Mouse (Mus musculus) kidney, adult 2 months (tissue): ENCODE measurements around the gene Rell1. TPM values are rescaled to one million over a fixed set of nuclear protein-coding genes. Genes with fewer than 3 reads are reported as not detected.
A peak's percentile ranks its signal among the peaks of the same experiment; 100 is the strongest.
"Not testable (repeated sequence)": the region's sequence is repeated elsewhere in the genome, so short reads cannot be mapped to it uniquely, and the experiment has no call there.

Experiments
- DNase-seq: peaks from one replicate; pipeline ENCODE4 v3.0.0; 2021
- H3K27ac ChIP-seq: fragments of 200-500 bp; 2 replicates; pipeline ENCODE4 v1.5.1; 2012; ENCODE audit warnings: low read depth, low read length, control low read depth, inconsistent platforms; ENCODE audit not compliant: insufficient read depth
- H3K27me3 ChIP-seq: fragments of 200-500 bp; replicated peaks from 2 replicates; pipeline ENCODE4 v1.6.1; 2012; ENCODE audit warnings: mild to moderate bottlenecking, moderate library complexity, low read length, inconsistent platforms; ENCODE audit not compliant: control insufficient read depth, insufficient read depth
- H3K36me3 ChIP-seq: fragments of 200-500 bp; 2 replicates; pipeline ENCODE4 v1.6.1; 2012; ENCODE audit warnings: mild to moderate bottlenecking, moderate library complexity, low read length, inconsistent platforms; ENCODE audit not compliant: control insufficient read depth, insufficient read depth
- H3K4me1 ChIP-seq: fragments of 200-500 bp; 2 replicates; pipeline ENCODE4 v1.6.1; 2011; ENCODE audit warnings: low read length; ENCODE audit not compliant: control insufficient read depth, insufficient read depth
- H3K4me3 ChIP-seq: fragments of 200-500 bp; 2 replicates; pipeline ENCODE4 v1.5.1; 2011; ENCODE audit warnings: mild to moderate bottlenecking, low read depth, low read length, control low read depth; ENCODE audit not compliant: insufficient read depth
- CTCF ChIP-seq: fragments of 200-500 bp; conservative IDR thresholded peaks from 2 replicates; pipeline ENCODE4 v1.5.1; 2011; ENCODE audit warnings: low read depth, mild to moderate bottlenecking, control low read depth, low read length, moderate library complexity, mixed read lengths; ENCODE audit not compliant: insufficient read depth, insufficient read length
- POLR2A ChIP-seq: fragments of 200-500 bp; IDR thresholded peaks from one replicate; pipeline ENCODE4 v1.6.1; 2011; ENCODE audit warnings: low read depth, low read length, control low read depth
- WGBS: fragments of 180-500 bp; shearing (Covaris S2); methylation state at CpG from one replicate; pipeline ENCODE4 v1.1.7; 2018; 5-methylcytosine and 5-hydroxymethylcytosine counted together
- polyA plus RNA-seq: library from polyadenylated mRNA; depleted of rRNA; stranded (reverse); fragments of >200 nt; gene quantifications from 2 replicates; pipeline ENCODE4 v1.2.3, GENCODE M21; 2012

Rell1 gene
- polyA plus RNA-seq, 1 experiment: 6.8 TPM

DNA sequence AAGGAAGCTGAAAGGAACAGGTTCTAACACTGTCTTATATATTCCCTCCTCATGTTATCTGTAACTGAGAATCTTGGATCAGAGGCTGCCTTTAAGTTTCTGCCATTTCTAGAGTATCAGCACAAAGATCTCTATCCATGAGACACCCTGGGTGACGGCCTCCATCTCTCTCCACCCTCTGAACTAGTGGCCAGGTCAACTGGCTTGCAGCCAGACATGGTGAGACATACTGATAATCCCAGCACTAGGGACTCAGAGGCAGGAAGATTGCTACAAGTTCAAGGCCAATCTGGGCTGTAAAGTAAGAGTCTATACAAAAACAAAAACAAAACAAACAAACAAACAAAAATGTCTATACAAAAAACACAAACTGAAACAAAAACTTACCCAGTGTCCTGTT lies 53.8 kb downstream of the Rell1 start:
- H3K36me3 ChIP-seq: no peaks in the 10 kb centered on the region
- no peaks in the 10 kb centered on the region for H3K27me3 ChIP-seq
- WGBS: 43% methylated on average over 1 of the region's 1 CpGs
- no peak for TF ChIP-seq CTCF
- H3K27ac ChIP-seq: no peak overlapping the region
- H3K4me1 ChIP-seq: 0 out of 2 replicates have a peak, but pooled peaks cover 2% of the 10 kb centered on the region
- DNase-seq: no peak
- no peak overlapping the region for H3K4me3 ChIP-seq

DNA sequence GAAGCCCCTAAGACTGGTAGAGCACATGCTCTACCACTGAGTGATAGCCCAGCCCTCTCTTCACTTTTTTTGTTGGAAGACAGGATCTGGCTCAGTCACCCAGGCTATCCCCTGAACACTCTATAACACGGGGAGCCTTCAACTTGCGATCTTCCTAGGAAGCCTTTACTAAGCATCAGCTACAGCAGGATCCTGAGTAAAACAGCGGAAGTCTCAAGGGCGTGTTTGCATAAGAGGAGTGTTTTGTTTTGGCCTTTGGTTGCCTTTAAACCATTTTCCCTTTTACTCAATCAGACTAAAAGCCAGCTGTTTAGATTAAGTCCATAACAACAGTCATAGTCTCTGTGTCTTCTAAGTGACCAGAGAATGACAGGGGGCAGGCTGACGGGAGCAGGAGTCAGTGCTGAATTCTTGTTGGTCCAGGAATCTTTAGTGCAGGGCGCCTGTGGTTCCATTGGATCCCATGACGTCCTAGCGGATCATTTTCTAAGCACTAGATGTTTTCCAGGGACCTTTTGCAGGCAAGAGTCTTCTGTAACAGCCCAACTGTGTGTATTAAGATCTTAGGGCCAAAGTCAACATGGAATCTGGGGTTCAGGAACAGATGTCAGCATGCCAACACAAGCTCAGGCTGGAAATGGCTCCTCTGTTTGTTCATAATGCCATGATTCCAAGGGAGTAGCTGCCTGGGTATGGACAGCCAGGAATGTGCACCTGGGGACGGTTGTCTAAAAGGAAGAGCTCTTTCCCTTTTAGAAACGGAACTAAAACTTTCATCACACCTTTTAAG lies 58.3 kb downstream of the Rell1 start:
- TF ChIP-seq POLR2A (no peak), CTCF (no peak)
- H3K4me1 ChIP-seq: 0 out of 2 replicates have a peak, but pooled peaks cover 3% of the 10 kb centered on the region
- no peaks in the 10 kb centered on the region for H3K27me3 ChIP-seq
- no peak for DNase-seq
- WGBS: 89% methylated on average over 10 of the region's 10 CpGs
- no peaks in the 10 kb centered on the region for H3K36me3 ChIP-seq
- no peak overlapping the region for H3K4me3 ChIP-seq
- H3K27ac ChIP-seq: no peak overlapping the region

DNA sequence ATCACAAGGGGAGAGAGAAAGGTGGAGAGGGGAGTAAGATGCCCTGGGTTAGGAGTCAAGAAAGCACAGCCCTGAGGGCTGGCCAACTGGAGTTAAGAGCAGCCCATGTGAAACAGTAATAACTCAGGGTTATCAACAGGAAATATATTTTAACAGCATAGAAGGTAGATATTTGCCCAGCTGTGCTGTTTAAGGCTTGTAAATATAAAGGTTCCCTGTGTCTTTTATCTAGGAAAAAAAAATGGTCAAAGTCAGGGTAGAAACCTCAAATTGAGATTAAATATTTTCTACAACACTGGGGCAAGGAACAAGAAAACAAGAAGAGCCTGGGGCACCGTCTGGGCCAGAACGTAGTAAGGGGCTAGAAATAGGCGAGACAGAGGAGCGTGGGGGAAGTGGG lies 61.2 kb downstream of the Rell1 start:
- Histone ChIP-seq H3K27ac (no peak overlapping the region), H3K36me3 (no peaks in the 10 kb centered on the region), H3K27me3 (no peaks in the 10 kb centered on the region), H3K4me3 (no peak overlapping the region), H3K4me1 (0 out of 2 replicates have a peak, but pooled peaks cover 3% of the 10 kb centered on the region)
- no peak for DNase-seq
- WGBS: 50% methylated on average over 4 of the region's 4 CpGs
- TF ChIP-seq CTCF (no peak), POLR2A (no peak)

DNA sequence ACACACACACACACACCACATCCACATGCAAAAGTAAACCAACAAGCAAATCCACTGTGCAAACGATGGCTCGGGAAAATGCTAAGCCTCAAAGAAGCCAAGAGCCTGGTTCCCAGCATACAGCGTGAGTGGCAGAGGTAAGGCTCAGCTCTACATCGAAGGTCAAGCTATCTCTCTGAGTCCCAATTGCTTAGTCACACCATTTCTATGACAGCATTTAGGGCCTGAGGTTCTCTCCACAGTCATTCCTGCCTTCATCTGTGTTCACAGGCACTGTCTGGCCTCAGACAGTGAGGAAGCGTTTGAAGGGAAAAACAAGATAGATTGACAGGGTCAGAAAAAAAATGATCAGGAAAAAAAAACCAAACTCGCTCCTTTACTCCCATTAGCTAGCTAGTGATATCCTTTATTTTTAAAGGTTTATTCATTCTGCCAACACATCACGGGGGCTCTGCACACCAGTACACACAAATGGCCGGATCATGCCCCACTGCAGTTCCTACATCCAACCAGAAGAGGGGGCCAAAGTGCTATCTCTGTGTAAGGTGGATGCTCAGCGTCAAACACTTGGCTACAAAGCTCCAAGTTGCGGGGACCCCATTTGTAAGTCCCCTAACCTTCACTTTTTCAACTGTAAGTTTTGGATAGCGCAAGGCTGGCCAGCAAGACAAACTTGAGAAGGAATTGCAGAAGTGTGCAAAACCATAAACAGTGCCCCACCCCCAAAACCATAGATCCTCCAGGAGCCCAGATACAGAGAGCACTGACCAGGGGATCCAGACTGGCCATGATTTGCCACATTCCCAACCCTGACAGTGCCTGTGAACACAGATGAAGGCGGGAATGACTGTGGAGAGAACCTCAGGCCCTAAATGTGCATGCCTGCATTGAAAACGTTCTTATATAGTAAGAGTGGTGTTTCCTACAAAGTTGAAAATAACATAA lies 62.3 kb downstream of the Rell1 start:
- H3K27me3 ChIP-seq: no peaks in the 10 kb centered on the region
- TF ChIP-seq CTCF: peak; percentile 98
- no peak for TF ChIP-seq POLR2A
- H3K4me3 ChIP-seq: no peak overlapping the region
- DNase-seq: peak; percentile 81
- H3K4me1 ChIP-seq: 0 out of 2 replicates have a peak, but pooled peaks cover 3% of the 10 kb centered on the region
- WGBS: 37% methylated on average over 13 of the region's 13 CpGs
- H3K36me3 ChIP-seq: no peaks in the 10 kb centered on the region
- no peak overlapping the region for H3K27ac ChIP-seq

DNA sequence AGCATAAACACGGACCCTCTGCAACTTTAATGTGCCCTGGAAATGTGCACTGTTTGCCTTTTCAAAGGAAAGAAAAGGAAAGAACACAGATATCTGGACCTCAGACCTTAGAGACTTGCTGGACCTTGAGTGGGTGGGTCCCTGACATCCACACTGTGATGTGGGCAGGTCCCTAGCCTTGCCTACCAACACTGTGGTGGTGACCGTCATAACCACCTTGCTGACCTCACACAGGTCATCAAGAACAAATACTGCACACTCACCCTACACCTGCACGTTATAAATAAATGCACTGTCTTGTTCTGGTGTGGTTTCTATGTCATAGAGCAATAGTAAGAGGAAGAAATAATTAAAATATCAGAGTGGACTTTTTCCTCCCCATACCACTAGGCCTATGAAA lies 65.4 kb downstream of the Rell1 start:
- 0 out of 2 replicates have a peak, but pooled peaks cover 3% of the 10 kb centered on the region for H3K4me1 ChIP-seq
- H3K4me3 ChIP-seq: no peak overlapping the region
- 50% methylated on average over 3 of the region's 3 CpGs for WGBS
- H3K36me3 ChIP-seq: no peaks in the 10 kb centered on the region; the same call in 1 of the 2 replicates
- no peak for TF ChIP-seq CTCF
- TF ChIP-seq POLR2A: no peak
- H3K27me3 ChIP-seq: no peaks in the 10 kb centered on the region
- H3K27ac ChIP-seq: no peak overlapping the region
- no peak for DNase-seq

DNA sequence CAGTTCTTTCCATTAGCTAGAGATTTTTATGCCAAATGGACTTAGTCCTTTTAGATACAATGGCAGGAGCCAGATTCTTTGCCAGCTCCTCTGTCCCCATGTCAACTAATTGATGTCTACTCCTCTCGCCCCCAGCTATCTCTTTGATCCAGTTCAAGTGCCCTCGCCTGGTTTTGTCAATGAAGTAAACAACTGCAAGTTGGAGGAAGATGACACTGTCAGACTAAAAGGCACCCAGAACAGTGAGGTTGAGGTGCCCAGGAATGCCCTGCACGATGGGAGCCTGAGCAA lies 70.9 kb downstream of the Rell1 start:
- 69% methylated on average over 3 of the region's 3 CpGs for WGBS
- no peaks in the 10 kb centered on the region; the same call in 1 of the 2 replicates for H3K4me1 ChIP-seq
- no peak overlapping the region for H3K4me3 ChIP-seq
- H3K27ac ChIP-seq: no peak overlapping the region
- no peak for TF ChIP-seq CTCF
- no peak for TF ChIP-seq POLR2A
- H3K27me3 ChIP-seq: no peaks in the 10 kb centered on the region
- no peaks in the 10 kb centered on the region; the same call in 1 of the 2 replicates for H3K36me3 ChIP-seq
- peak; percentile 25 for DNase-seq

DNA sequence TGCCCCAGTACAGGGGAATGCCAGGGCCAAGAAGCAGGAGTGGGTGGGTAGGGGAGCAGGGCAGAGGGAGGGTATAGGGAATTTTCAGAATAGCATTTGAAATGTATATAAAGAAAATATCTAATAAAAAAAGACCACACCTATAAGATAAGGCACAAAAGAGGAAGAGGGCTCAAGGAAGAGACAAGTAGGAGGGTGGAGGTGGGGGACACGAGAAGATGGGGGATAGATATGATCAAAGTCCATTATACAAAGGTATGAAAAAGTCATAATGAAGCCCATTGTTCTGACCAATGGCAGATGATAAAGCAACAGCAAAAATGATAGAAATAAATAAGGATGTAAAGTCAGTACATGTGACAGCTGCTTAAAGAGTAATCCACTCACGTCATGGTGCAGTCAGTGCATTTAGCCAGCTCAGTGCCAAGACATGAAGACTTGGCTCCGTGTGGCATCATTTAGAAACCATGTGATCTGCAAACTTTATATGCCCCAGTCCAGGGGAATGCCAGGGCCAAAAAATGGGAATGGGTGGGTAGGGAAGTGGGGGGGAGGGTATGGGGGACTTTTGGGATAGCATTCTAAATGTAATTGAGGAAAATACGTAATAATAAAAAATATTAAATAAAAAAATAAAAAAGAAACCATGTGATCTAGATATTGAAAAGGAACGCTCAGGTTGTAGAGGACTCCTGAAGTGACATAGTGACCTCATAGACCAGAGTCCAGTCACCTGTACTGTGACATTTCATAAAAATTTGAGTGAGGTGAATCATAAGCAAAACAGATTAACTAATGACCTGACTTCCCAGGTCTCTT lies 71.5 kb downstream of the Rell1 start:
- not testable (repeated sequence) for H3K4me3 ChIP-seq, H3K36me3 ChIP-seq, H3K27me3 ChIP-seq, H3K27ac ChIP-seq, DNase-seq, H3K4me1 ChIP-seq
- 66% methylated on average over 5 of the region's 5 CpGs for WGBS
